Mouse (Mus musculus) layer of hippocampus, adult 6 months (tissue): Measurements from ENCODE around the gene Srsf12. TPM values are rescaled to one million over a fixed set of nuclear protein-coding genes. Genes with fewer than 3 reads are reported as not detected.

Source experiments
- long read RNA-seq, 2 experiments: library from polyadenylated mRNA; unstranded; transcript quantifications; one replicate each; pipeline ENCODE4 v2.0.0; 2019 to 2020
- polyA plus RNA-seq: library from polyadenylated mRNA; unstranded; fragments of <200 nt; fragmentation: Nextera tagmentation; gene quantifications from 2 replicates; pipeline ENCODE4 v1.2.3, GENCODE M21; 2021

The Srsf12 gene
- 20.5 and 22.9 TPM in 2 replicates for polyA plus RNA-seq
- long read RNA-seq, experiment 1, transcript Srsf12-202 (5 exons, 829 nt), result major isoform, 7 of 34 reads
- long read RNA-seq, experiment 1, partial matches to known transcripts, result 1 of 34 reads
- long read RNA-seq, experiment 1, other reads (novel, unspliced or antisense), result 24 of 34 reads
- long read RNA-seq, experiment 2, transcript Srsf12-202 (5 exons, 829 nt), result major isoform, 41 of 127 reads
- long read RNA-seq, experiment 2, transcript Srsf12-201 (3 exons, 2,939 nt), result minor isoform, 16 of 127 reads
- long read RNA-seq, experiment 2, partial matches to known transcripts, result 5 of 127 reads
- long read RNA-seq, experiment 2, other reads (novel, unspliced or antisense), result 65 of 127 reads

GRCm38 (mm10) chr4:33208881-33209841 lies at the start of gene Srsf12:
Gene Srsf12, plus strand, starts transcription at chr4:33208991.

GRCm38 (mm10) chr4:33189735-33190036 lies 19.1 kb upstream of the Srsf12 start, which contains the start of gene Pm20d2:
Gene Pm20d2, minus strand, starts transcription at chr4:33189737.

Other genes starting within 250 kb of the Srsf12 start
- 10.9 and 17.6 TPM in 2 replicates for gene Rragd, start 226.0 kb upstream of the Srsf12 start, polyA plus RNA-seq
- 28.7 and 31.9 TPM in 2 replicates for gene Ube2j1, start 177.6 kb upstream of the Srsf12 start, polyA plus RNA-seq
- gene Gabrr2, start 146.0 kb upstream of the Srsf12 start, polyA plus RNA-seq, result 0.98 and 1.3 TPM in 2 replicates
- not detected in 2 replicates for gene Gabrr1, start 76.5 kb upstream of the Srsf12 start, polyA plus RNA-seq
- 1.8 and 1.9 TPM in 2 replicates for gene Pm20d2, start 19.3 kb upstream of the Srsf12 start, polyA plus RNA-seq
- gene Pnrc1, start 81.2 kb downstream of the Srsf12 start, polyA plus RNA-seq, result 65.8 and 105 TPM in 2 replicates
- gene Rngtt, start 101.3 kb downstream of the Srsf12 start, polyA plus RNA-seq, result 12.6 and 15.3 TPM in 2 replicates